Mouse (Mus musculus) small intestine, adult 2 months (tissue): ENCODE measurements at regions not wholly inside any gene's neighbourhood (a gene's known extent, or its start where the extent isn't known, plus 50 kb on each side); places are given as distances from the start of the nearest gene placed in this dataset.

Source experiments
- CTCF ChIP-seq: fragments of 200-500 bp; IDR thresholded peaks from 2 replicates; pipeline ENCODE4 v1.5.1; 2012; ENCODE audit warnings: low read depth, mild to moderate bottlenecking, control low read depth, inconsistent platforms, low read length, moderate library complexity, mixed read lengths; ENCODE audit not compliant: insufficient replicate concordance, insufficient read length; ENCODE audit errors: extremely low read depth
- POLR2A ChIP-seq: fragments of 200-500 bp; IDR thresholded peaks from 2 replicates; pipeline ENCODE4 v1.6.1; 2012; ENCODE audit warnings: low read depth, mild to moderate bottlenecking, control low read depth, inconsistent platforms, low read length, moderate library complexity

DNA sequence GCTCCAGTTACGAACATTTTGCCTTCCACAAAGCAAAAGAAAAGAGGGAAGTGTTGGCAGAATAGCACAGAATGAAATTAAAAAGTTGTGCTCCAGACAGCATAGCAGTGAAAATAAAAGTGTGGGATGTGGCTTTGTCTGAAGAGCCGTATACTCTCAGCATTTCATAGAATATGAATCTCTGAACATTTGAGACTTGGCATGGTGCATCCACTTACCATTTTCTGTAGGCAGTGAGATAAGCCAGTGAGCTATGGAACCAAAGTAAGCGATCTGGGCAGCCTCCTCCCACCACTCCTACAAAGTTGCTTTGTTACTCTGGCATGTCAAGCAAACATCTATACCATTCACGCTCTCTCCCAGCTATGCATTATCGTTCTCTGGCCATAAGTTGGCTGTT lies 286.0 kb downstream of the Arl4a start:
- TF ChIP-seq POLR2A = no peak
- TF ChIP-seq CTCF = no peak
